Mouse (Mus musculus): ENCODE measurements around the gene Lrrc58.
A peak's percentile ranks its signal among the peaks of the same experiment; 100 is the strongest.

Lrrc58 gene

GRCm38 (mm10) chr16:37927117-37927516 is 58.9 kb downstream of the Lrrc58 start:
- DNase-seq (ENCODE audit: low read depth, low spot score) = no peak

- no peak for DNase-seq (ENCODE audit: low read depth, low spot score)
Observed at GRCm38 (mm10) chr16:37929006-37929405, 60.8 kb downstream of the Lrrc58 start.

- DNase-seq (ENCODE audit: low read depth, low spot score) = peak; percentile 64
Observed at GRCm38 (mm10) chr16:37929626-37930025, 61.4 kb downstream of the Lrrc58 start.

- no peak for DNase-seq (ENCODE audit: low read depth, low spot score)
Observed at GRCm38 (mm10) chr16:37934932-37935331, 66.7 kb downstream of the Lrrc58 start.

GRCm38 (mm10) chr16:37937276-37937675 is 69.1 kb downstream of the Lrrc58 start:
- no peak for DNase-seq (ENCODE audit: low read depth, low spot score)
